Mouse (Mus musculus): Measurements from ENCODE around the gene Etv3.
A peak's percentile ranks its signal among the peaks of the same experiment; 100 is the strongest.

Gene Etv3

DNA sequence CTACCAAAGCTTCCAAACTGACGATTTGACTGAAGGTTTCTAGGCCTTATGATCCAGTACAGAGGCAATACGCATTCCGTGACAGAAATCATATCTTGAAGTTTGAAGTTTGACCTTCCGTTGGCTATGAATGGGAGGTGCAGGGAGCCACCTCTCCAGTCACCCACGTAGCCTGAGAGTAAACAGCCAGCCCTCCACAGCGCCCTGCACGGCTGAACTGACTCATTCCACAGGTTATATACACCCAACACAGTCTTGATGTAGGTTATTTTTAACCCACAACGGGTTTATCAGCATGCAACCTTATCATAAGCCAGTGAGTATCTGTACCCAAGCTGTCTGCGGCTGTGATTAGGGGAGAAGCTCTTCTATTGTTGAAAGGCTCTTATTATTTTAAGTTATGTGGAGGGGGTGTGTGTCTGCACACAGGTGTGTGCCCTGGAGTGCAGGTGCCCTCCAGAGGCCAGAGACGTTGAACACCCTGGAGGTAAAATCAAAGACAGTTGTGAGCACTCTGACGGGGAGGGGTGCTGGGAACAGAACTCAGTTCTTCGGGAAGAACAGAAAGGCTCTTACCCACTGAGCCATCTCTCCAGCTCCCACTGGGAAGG is 31.6 kb downstream of the Etv3 start:
- DNase-seq (ENCODE audit: low read depth, low spot score), result no peak

- DNase-seq (ENCODE audit: low read depth, low spot score), result no peak
These were observed 34.9 kb downstream of the Etv3 start for GRCm38 (mm10) chr3:87560156-87560555.

- DNase-seq (ENCODE audit: low read depth, low spot score), result no peak
These were observed 36.2 kb downstream of the Etv3 start for GRCm38 (mm10) chr3:87561434-87561833.

GRCm38 (mm10) chr3:87562370-87562769 is 37.2 kb downstream of the Etv3 start:
- peak; percentile 67 for DNase-seq (ENCODE audit: low read depth, low spot score)

- no peak for DNase-seq (ENCODE audit: low read depth, low spot score)
These were observed 38.3 kb downstream of the Etv3 start for GRCm38 (mm10) chr3:87563466-87563865.

- no peak for DNase-seq (ENCODE audit: low read depth, low spot score)
These were observed 40.4 kb downstream of the Etv3 start for GRCm38 (mm10) chr3:87565623-87566022.

DNA sequence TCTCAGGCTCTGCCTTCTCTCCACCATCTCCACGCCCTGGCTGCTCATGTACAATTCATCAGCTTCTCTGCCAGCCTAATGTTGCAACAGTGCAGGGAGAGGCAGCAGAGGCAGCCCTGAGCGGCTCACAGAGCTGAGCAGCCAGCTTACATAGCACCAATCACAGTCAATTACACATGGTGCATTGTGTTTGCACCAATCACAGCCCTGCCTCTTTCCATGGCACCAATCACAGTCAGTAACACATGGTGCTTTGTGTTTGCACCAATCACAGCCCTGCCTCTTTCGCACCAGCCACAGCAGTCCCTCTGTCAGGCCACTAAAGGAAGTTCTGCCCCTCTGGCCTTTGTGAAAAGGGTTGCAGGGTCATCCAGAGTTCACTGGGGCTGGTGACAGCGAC is 40.9 kb downstream of the Etv3 start:
- DNase-seq (ENCODE audit: low read depth, low spot score), result peak; percentile 85

DNA sequence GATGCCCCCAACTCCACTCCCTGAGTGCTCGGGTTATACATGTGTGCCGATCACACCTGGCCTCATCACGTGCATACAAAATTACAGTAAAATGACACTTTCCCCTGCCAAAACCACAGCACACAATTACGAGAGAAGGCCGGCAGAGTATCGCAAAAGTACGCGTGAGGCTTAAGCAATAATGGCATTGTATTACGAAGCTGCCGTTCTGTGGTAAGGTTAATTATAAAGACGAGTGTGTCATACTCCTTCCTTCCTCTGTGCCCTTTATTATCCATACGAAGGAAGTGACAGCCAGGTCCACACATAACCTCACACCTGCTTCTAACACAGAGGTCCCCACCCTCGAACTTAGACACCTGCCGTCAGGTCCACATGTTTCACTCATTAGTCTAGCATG is 42.3 kb downstream of the Etv3 start:
- no peak for DNase-seq (ENCODE audit: low read depth, low spot score)

- no peak for DNase-seq (ENCODE audit: low read depth, low spot score)
These were observed 43.5 kb downstream of the Etv3 start for GRCm38 (mm10) chr3:87568681-87569080.

- no peak for DNase-seq (ENCODE audit: low read depth, low spot score)
These were observed 50.6 kb downstream of the Etv3 start for GRCm38 (mm10) chr3:87575766-87576165.

DNA sequence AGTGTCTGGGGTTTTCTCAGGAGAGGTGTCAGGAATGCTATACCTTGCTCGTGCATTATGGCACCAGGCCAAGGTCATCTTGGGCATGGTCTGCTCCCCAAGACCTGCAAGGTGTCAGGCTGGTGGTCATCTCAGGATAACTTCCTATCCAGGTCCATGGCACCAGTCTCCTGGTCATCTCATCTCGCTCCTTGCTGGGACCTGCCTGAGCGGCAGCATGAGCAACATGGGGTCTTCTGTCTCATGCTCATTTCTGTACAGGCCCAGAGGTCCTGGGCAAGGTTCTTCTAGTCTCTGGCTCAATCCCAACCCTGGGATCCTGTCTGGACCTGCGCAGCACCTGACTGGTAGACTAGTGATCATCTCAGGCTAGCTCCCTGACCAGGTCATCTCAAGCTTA is 57.1 kb downstream of the Etv3 start:
- no peak for DNase-seq (ENCODE audit: low read depth, low spot score)
